Mouse (Mus musculus) ES-Bruce4 (cell line): ENCODE results near the gene Glyctk.

Experiments
- CTCF ChIP-seq: IDR thresholded peaks from one replicate; pipeline ENCODE4 v1.8.1; 2011; ENCODE audit warnings: low read depth, low read length
- EP300 ChIP-seq: IDR thresholded peaks from 2 replicates; pipeline ENCODE4 v1.6.1; 2011; ENCODE audit warnings: low read depth, low read length; ENCODE audit not compliant: insufficient read depth
- POLR2A ChIP-seq: IDR thresholded peaks from one replicate; pipeline ENCODE4 v1.8.1; 2011; ENCODE audit warnings: low read length; ENCODE audit not compliant: insufficient read depth

DNA sequence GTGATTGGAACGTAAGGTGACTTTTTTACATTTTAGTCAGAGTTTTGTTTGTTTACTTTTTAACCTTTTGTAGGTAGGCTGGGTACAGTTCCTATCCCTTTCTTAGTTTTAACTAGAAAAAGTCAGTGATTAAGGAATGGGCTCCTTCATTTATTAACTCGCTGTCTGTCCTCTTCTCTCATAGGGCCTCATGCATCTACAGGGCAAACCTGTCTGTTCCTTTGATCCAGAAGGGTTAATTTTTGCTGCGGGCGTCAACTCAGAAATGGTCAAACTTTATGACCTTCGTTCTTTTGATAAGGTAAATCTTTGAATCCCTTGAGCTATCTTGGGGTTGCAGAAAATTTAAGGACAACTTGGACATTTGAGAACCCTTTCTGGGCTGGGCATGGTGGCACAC lies 26.1 kb upstream of the Glyctk start:
- TF ChIP-seq CTCF (no peak), EP300 (no peak), POLR2A (no peak)
